Mouse (Mus musculus) ES-E14 (cell line): ENCODE results near the gene Olfr24. TPM values are rescaled to one million over a fixed set of nuclear protein-coding genes. Genes with fewer than 3 reads are reported as not detected.
"Not testable (repeated sequence)": the region's sequence is repeated elsewhere in the genome, so short reads cannot be mapped to it uniquely, and the experiment has no call there.

Experiments
- DNase-seq: peaks from one replicate; pipeline ENCODE4 v3.0.0-alpha.2; 2013; ENCODE audit warnings: low read depth, low spot score
- H3K27ac ChIP-seq: 2 replicates; pipeline ENCODE4 v1.5.1; 2012; ENCODE audit warnings: low read depth, mild to moderate bottlenecking, low read length, moderate library complexity, mixed read lengths; ENCODE audit not compliant: poor library complexity, insufficient read depth, severe bottlenecking
- H3K36me3 ChIP-seq: 2 replicates; pipeline ENCODE4 v1.6.1; 2012; ENCODE audit warnings: mild to moderate bottlenecking, low read length, moderate library complexity, mixed read lengths; ENCODE audit not compliant: control insufficient read depth, poor library complexity, insufficient read depth, severe bottlenecking
- H3K4me1 ChIP-seq, 2 experiments: fragments of 150-350 bp in 1 of 2; sonication (generic) in 1 of 2; 2 replicates each; pipeline ENCODE4 v1.6.1; 2012; ENCODE audit warnings: low read length in 2 of 2, mild to moderate bottlenecking in 1 of 2, mixed read lengths in 1 of 2; ENCODE audit not compliant: control insufficient read depth in 2 of 2, insufficient read depth in 2 of 2, poor library complexity in 1 of 2
- H3K4me3 ChIP-seq, 2 experiments: fragments of 150-350 bp in 1 of 2; sonication (generic) in 1 of 2; 2 replicates each; pipeline ENCODE4 v1.5.1; 2012; ENCODE audit warnings: low read length in 2 of 2, low read depth in 1 of 2, mild to moderate bottlenecking in 1 of 2, mixed read lengths in 1 of 2; ENCODE audit not compliant: insufficient read depth in 1 of 2, poor library complexity in 1 of 2, severe bottlenecking in 1 of 2
- H3K9ac ChIP-seq: 2 replicates; pipeline ENCODE4 v1.6.1; 2012; ENCODE audit warnings: low read depth, mild to moderate bottlenecking, low read length, mixed read lengths; ENCODE audit not compliant: poor library complexity, insufficient read depth, severe bottlenecking
- H3K9me3 ChIP-seq: fragments of 150-350 bp; sonication (generic); 2 replicates; pipeline ENCODE4 v1.6.1; 2012; ENCODE audit warnings: low read depth, mild to moderate bottlenecking, low read length; ENCODE audit not compliant: control insufficient read depth, insufficient read depth
- CHD2 ChIP-seq: IDR thresholded peaks from 2 replicates; pipeline ENCODE4 v1.6.1; 2014; ENCODE audit warnings: mild to moderate bottlenecking, low read depth, low read length, inconsistent platforms
- HCFC1 ChIP-seq: IDR thresholded peaks from 2 replicates; pipeline ENCODE4 v1.6.1; 2012; ENCODE audit warnings: low read length, inconsistent platforms, borderline replicate concordance; ENCODE audit not compliant: insufficient read depth
- MAFK ChIP-seq: IDR thresholded peaks from 2 replicates; pipeline ENCODE4 v1.6.1; 2014; ENCODE audit warnings: mild to moderate bottlenecking, low read depth, low read length, inconsistent platforms; ENCODE audit not compliant: insufficient read depth
- ZC3H11A ChIP-seq: IDR thresholded peaks from 2 replicates; pipeline ENCODE4 v1.6.1; 2012; ENCODE audit warnings: low read depth, mild to moderate bottlenecking, inconsistent platforms, low read length, borderline replicate concordance
- ZNF384 ChIP-seq: IDR thresholded peaks from 2 replicates; pipeline ENCODE4 v1.6.1; 2012; ENCODE audit warnings: low read depth, low read length, inconsistent platforms
- in situ Hi-C, 2 experiments: fragments of 600-800 bp; cut with MboI; formaldehyde crosslinking; loops; one replicate each; pipeline ENCODE4 v1.15.1; 2025; ENCODE audit warnings: low sequenced_read_pairs in 2 of 2, inconsistent platforms in 1 of 2; ENCODE audit not compliant: unreplicated experiment in 2 of 2
- total RNA-seq: library from RNA; depleted of rRNA; stranded (reverse); fragments of 300-350 nt; gene quantifications from 2 replicates; pipeline ENCODE4 v1.2.3, GENCODE M21; 2012

Olfr24 gene
- total RNA-seq, 1 experiment = 0.13 TPM

GRCm38 (mm10) chr9:18744639-18745038, 19.2 kb downstream of the Olfr24 start:
- Histone ChIP-seq H3K27ac (no peak overlapping the region), H3K4me3 (no peak overlapping the region), H3K9ac (no peak overlapping the region), H3K9me3 (no peaks in the 10 kb centered on the region), H3K36me3 (no peaks in the 10 kb centered on the region), H3K4me1 (peaks cover 0 to 2% of the 10 kb centered on the region in 2 experiments; a peak in 1 of 4 replicates)
- DNase-seq = peak; percentile 38
- TF ChIP-seq ZNF384 (no peak), MAFK (no peak), HCFC1 (no peak), CHD2 (no peak), ZC3H11A (peak; percentile 89)
- in situ Hi-C loops = loop anchor here (5.0 to 25.0 kb wide), 3 partner anchors 232 to 407 kb away; no protein-coding TSS in a partner anchor

- TF ChIP-seq MAFK (peak; percentile 92), CHD2 (0 out of 2 replicates have a peak, but pooled peaks have one; percentile 26)
- H3K9me3 ChIP-seq, H3K4me3 ChIP-seq, H3K36me3 ChIP-seq, H3K4me1 ChIP-seq, H3K9ac ChIP-seq: not testable (repeated sequence)
- H3K27ac ChIP-seq = peak overlapping the region; percentile 92; the same call in 1 of the 2 replicates
- in situ Hi-C loops = loop anchor here (25.0 kb wide), 2 partner anchors 222 to 397 kb away; no protein-coding TSS in a partner anchor
- DNase-seq = peak; percentile 37
These were observed 29.6 kb downstream of the Olfr24 start for GRCm38 (mm10) chr9:18734177-18734576.

GRCm38 (mm10) chr9:18722712-18723099, 41.1 kb downstream of the Olfr24 start:
- in situ Hi-C loops = no loop called here
- DNase-seq = peak; percentile 27

GRCm38 (mm10) chr9:18721931-18722711, 41.7 kb downstream of the Olfr24 start:
- Histone ChIP-seq H3K9ac (0 out of 2 replicates have a peak overlapping the region, but pooled peaks have one; percentile 28), H3K27ac (peak overlapping the region; percentile 87), H3K9me3 (no peaks in the 10 kb centered on the region), H3K4me1 (peaks cover 11 to 12% of the 10 kb centered on the region in 2 experiments), H3K36me3 (no peaks in the 10 kb centered on the region), H3K4me3 (no peak overlapping the region)
- in situ Hi-C loops = no loop called here
- TF ChIP-seq ZNF384 (peak; percentile 37), HCFC1 (no peak)
- DNase-seq = peak; percentile 43

More at GRCm38 (mm10) chr9:18722712-18723099, 41.1 kb downstream of the Olfr24 start:
- no peak overlapping the region for H3K4me3 ChIP-seq
- peaks cover 11 to 12% of the 10 kb centered on the region in 2 experiments for H3K4me1 ChIP-seq
- no peaks in the 10 kb centered on the region for H3K9me3 ChIP-seq
- H3K36me3 ChIP-seq = no peaks in the 10 kb centered on the region
- H3K9ac ChIP-seq = no peak overlapping the region
- peak overlapping the region; percentile 22; the same call in 1 of the 2 replicates for H3K27ac ChIP-seq
- TF ChIP-seq CHD2 (no peak; the same call in 1 of the 2 replicates), HCFC1 (no peak), ZNF384 (no peak), MAFK (no peak), ZC3H11A (no peak)
